Mouse (Mus musculus): ENCODE measurements around the gene Impdh2.
A peak's percentile ranks its signal among the peaks of the same experiment; 100 is the strongest.

Impdh2 gene

DNA sequence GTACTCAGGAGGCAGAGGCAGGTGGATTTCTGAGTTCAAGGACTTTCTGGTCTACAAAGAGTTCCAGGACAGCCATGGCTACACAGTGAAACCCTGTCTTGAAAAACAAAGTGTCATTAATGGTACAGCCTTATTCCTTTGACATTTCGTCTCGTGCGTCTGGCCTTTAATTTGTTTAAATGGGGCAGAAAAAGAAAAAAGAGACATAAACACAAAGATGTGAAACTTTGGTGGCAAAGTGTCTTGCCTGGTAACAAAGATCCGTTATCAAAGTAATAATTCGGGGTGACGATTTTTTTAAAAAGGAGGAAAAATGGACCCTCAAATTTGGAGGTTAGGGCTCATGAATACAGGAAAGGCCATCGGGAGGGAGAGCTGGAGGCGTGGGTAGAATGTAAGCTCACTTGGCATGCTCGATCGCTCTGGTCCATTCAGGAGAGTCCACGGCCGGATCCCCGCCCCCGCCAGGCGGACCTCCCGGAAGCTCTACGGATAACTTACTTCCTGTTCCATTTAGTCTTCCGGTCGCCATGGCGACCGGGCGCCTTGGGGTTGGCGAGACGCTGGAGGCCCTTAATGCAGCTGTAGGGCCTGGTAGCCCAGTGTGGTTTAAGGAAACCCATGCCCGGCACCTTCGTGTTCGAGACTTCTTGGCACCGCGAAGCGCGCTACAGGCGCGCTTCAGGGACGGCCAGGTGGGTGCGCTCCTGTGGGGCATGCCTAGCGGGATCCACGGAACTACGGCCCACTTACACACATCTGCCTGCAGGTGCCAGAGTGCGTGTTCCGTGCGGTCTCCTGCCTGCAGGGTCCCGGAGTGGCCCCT, 9.5 kb downstream of the Impdh2 start, which contains the start of gene Dalrd3:
TSS of gene Dalrd3 (plus strand) at position 506 of the 826 bp plus-strand sequence.
- peak; percentile 89 for DNase-seq (ENCODE audit: low spot score)

DNA sequence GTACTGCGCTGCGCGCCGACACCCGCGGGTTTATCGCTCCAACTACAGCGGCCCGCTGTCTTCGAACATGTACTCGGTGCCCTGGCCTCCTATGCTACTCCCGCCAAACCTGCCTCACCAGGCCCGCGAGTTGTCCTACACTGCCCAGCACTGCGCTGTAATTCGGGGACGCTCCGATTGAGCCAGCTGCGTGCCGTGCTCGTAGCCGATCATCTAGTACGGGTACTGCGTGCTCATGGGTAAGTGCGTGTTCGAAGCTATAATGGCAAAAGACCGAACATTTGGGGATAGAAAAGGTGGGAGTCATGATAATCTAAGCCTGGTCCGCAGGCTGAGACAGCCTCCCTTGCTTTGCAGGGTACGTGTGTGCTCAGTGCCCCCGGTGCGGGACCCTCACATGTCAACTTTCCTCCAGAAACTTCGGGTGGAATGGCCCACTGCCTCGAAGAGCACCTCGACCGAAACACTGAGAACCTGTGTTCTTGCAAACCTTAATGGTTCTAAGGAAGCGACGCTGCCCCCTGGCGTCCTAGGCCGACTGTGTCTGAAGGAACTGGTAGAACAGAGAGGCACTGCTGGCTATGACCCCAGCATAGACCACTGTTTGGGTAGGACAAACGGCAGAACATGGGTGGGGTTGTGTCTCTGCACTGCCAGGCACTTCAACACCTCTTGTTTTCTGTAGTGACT, 10.3 kb downstream of the Impdh2 start:
- no peak for DNase-seq (ENCODE audit: low spot score)

DNA sequence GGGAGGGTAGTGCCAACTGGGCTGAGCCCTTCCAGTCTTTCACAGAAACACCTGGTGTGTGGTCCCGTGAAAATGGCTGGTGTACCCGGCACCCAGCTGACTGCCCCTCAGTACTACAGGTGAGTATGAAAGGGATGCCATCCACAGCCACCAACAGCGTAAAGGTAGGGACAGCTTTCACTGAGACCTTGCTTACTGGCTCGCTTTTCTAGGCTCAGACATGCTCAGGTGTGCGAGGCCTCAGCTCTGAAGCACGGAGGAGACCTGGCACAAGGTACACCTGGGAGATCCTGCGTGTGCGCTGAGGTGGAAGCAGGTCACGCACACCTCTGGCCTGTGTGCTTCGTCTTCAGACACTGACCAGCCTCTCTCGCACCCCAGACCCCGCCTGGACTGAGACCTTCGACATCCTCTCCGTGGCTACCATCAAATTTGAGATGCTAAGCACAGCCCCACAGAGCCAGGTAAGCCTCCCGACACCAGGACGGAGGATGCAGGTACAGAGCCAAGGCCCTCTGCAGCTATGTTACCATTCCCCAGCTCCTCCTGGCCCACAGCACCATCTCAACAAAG, 11.4 kb downstream of the Impdh2 start:
- DNase-seq (ENCODE audit: low spot score), result no peak

DNA sequence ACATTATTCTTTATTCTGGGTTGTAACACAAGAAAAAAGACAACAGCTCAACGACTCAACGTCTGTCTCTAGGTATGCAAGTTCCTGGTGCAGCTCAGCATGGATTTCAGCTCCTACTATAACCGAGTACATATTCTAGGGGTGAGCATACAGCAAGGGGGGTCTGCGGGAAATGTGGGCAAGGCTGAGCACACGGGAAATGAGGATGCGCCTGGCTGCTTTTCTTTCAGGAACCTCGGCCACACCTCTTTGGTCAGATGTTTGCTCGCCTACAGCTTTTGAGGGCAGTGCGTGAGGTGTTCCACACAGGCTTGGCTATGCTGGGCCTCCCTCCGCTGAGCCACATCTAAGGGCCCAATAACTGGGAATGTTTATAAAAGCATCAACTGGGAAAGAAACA, 12.2 kb downstream of the Impdh2 start:
- no peak for DNase-seq (ENCODE audit: low spot score)

DNA sequence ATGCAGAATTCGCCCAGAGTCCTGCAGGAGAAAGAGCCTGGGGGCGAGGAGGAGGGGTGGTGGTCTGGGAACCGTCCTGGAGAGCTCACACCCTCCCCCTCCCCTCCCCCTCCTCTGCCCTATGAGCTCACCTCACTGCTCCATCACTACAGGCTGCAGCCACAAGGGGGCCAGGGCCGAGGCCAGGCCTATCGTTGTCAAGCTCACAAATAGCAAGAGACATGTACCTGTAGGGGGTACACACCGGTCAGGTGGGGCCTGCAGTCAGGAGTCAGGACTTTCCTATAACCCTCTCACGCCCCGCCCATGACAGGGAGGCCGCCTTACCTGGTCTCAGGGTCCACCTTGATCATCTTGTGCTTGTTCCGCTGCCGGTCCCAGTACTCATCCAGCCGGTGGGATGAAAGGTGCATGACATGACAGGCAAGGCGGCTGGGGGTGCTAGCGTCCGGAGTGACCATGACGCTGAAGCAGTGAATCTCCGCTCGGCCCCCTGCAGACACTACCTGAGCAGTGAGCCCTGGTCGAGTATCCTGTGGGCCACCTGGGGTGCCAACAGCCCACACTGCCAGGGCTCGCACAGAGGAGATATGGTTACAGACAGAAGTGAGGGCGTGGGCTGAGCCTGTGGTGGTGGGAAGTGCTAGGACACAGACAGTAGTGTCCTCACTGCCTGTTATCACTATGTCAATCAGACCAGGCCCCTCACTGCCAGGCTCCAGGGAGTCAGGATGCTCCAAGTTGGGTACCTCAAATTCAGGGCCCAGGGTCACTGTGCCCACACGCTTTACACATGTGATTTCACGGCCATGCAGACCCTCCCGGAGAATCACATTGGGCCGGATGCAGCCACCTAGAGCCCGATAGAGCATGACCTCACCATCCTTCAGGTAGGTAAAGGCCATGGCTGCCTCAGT, 13.9 kb downstream of the Impdh2 start:
- DNase-seq (ENCODE audit: low spot score), result no peak

DNA sequence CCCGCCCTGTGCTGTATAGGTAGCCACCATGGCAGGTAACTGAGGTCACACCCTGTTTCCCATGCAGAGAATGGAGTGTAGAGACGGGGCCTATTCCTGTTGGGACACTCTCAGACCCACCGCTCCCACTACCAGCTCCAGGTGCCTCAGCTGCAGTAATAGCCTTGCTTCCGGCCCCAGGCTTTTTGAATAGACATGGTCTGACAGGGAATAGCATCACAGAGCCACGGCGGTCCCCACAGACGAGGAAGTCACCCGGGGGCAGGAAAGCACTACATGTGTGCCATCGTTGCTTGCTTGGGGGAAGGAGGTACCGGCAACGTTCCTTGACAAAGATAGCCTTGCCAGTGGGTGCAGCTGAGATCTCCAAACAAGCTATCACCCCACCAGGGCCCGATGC, 14.8 kb downstream of the Impdh2 start:
- DNase-seq (ENCODE audit: low spot score), result no peak

DNA sequence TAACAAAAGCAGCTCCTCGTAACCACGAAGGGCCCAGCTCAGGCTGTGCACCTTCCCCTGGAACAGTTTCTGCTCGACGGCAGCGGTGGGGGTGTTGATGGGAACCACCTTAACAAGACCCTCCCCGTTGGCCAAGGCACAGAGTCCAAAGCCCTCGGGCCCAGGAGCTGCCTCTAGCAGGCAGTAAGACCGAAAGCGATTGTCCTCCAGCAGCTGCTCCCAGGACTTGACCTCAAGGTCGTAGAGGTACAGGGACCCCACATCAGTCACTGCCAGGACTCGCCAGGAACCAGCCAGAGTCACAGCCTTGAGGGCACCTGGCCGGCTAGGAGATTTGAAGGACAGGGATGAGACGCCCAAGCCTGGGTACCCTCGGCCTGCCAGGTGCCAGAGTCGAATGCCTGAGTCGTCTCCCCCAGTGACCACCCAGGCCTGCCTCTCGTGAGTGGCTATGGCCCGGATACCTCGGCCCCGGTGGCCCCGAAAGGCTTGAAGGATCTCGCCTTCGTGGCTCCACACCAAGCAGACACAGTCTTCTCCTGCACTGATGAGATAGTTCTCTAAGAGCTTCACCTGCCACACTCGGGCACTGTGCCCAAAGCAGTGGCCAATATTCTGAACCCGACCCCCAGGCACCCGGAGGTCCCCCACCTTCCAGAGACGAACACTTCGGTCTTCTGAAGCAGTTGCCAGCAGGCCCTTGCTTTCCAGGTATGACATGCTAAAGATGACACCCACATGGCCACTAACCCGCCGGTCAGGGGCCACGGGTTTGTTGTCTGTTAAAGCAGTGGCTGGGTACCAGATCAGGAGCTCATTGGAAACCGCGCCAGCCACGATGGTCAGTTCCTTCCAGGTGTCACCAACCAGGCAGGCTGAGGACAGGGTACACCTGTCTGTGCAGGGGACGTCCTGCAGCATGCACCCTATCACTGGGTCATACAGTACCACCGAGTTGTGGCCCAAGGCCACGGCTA, 15.5 kb downstream of the Impdh2 start:
- no peak for DNase-seq (ENCODE audit: low spot score)

DNA sequence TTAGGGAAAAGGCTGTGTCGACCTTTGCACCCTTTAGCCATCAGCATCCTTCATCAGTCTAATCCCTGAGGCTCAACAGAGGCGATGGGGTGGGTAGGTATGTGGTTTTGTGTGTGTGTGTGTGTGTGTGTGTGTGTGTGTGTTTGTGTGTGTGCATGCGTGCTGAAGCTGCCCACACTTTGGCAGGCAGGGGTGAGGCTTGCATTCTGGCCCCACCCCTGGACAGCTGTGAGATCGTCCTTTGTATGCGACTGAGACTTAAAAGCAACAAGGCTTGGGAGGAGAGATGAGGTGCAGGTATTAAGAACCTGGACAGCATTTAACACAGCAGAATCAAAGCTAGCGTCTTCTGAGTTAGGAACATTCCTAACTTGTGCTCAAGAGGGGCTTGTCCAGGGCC, 16.9 kb downstream of the Impdh2 start:
- DNase-seq (ENCODE audit: low spot score), result no peak

DNA sequence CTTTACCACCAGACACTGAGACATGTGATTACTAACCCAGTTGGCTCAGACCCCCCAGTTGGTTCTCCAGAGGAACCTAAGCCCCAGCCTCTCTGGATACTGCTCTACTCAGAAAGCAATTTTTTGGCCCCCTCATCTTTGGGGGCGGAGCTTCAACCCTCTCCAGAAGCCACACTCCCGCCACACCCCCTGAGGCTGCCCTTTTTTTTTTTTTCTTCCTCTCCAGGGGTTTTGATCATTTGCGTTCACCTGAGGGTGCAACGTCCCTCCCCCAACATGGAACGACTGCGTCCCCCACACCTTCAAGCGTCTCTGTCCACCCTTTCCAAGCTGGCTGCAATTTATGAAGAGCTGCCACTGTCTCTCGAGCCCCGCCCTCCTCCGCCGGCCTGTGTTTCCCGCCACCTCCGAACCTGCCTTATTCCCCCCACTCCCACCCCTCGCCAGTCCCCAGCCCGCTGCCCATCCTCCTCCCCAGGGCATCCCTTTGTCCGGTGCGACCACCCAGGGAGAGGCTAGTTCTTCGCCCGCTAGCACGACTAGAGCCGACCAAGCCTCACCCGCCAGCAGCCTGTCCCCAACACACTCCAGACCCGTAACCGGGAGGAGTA, 18.0 kb downstream of the Impdh2 start:
- DNase-seq (ENCODE audit: low spot score), result no peak

DNA sequence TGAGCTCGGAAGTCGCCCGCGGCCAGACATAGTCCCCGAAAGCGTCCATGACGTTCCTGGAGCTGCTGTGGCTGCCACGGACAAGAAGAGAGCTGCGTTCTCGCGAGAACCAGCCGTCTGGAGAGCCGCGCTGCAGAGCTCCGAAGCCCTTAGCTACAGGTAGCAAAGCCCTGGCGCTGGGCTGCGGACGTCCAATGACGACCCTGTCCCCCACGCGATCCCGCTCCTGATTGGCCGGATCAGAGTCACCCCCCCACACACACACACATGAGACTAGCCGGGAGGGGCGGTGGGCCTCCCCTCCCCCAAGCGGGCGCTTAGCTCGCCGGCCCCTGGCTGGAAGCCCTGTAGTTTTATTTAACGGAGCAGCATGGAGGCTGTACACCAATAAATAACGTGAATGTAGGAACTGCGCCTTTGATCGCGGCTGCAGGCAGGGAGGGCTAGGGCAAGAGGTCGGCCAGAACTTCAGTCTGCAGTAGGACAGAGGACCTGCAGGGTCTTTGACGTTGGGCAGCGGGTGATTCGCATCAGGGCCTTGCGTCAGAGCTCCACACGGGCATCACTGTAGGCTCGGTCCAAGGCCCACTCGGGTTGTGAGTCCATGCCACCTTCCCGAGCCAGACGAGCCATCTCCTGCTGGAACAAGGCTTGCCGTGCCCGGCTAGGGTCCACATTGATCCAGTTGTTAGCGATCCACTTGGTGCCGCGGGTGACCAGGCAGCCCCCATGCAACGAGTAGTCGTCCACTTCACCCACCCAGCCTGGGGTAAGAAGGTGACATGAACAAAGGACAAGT, 18.7 kb downstream of the Impdh2 start, which contains the start of gene Wdr6:
TSS of gene Wdr6 (minus strand) at position 195 of the 799 bp plus-strand sequence.
- DNase-seq (ENCODE audit: low spot score), result peak; percentile 86

DNA sequence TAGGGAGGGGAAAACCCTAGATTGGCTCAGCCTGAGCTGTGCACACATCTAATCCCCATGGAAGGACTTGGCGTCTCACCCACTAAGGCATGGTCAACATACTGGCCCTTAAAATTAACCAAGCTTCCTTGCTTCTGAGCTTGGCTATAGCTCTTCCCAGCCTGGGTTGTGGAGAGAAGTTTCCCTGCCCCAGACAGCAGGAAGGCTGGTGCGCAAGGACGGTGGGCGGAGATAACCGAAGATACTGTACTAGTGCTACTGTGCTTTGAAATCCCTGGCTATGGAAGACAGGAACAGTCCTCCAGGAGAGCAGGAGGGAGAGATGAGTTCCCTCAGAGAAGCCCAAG, 19.2 kb downstream of the Impdh2 start:
- no peak for DNase-seq (ENCODE audit: low spot score)

DNA sequence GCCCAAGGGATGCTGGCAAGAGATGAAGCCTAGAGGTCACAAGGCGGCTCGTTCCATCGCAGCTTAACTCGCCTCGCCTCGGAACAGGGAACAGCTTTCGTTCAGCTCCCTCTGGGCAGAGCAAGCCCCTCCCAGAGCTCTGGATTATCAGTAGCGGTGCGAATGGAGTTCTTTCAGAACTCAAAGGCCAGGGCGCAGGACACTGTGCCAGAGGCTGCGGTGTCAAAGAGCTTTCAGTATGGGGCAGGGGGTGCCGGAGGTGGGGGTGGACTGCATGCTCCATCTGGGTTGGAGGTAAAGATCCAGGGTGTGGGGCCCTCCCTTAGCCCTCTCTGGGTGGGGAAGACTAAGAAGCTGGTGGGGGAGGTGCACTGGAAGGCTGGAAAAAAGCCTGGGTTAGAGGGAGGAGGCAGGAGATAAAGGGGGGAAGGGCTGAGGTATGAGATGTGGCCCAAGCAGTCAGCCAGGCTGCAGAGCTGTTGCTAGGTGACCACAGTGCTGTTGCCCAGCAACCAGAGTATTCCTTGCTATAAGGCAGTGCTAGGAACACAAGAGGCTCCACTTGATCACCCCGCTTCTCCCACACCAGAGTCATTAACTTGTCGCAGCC, 27.6 kb downstream of the Impdh2 start:
- peak; percentile 89 for DNase-seq (ENCODE audit: low spot score)

DNA sequence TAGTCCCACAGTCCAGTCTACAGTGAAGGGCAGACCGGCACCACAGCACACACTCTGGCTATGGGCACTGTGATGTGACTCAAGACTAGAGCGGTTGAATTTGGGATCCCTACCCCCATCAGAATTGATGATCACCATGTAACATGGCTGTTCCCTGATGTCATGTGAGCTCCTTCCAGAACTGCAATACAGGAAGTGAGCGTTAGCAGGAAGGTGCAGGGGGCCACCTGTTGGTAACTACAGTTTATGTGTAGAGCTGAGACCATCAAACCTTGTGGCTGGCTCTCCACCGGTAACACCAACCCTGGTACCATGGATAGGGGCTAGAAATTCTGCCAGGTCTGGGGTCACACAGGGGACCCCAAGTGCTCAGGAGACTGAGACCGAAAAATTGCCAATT, 29.1 kb downstream of the Impdh2 start:
- no peak for DNase-seq (ENCODE audit: low spot score)

DNA sequence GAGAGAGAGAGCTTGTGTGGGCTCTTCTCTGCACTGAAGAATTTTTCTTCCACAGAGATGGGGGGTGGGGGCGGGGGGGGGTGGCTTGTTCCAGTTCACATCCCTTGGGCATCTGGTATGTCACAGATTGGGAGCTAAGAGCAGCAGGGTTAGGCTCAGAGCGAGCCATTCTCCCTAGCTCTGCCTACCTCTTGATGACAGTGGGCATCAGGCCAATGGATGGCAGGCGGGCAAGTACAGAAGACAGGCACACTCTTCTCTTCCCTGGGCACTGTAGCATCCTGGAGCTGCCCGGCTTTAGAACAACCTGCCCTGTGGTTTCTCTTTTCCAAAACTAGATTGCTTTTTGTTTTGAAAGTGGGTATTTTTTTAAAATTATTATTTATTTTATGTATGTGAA, 31.4 kb downstream of the Impdh2 start:
- DNase-seq (ENCODE audit: low spot score), result no peak

DNA sequence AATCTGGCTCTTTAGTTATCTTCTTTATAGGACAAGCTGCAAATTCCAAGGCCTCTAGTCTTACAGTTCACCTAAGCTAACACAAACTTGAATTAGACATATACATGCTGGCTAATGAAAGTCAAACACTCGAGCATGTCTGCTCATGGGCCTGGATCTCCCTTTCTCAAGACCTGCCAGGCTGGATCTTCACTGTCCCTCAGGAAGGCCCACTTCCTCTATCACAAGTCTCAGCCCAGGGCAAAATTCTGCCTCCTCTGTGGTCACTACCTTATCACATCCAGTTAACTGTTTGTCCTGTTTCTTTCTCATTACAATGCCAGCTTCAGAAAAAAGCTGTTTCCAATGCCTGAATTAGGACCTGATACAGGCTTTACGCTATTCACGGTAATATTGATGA, 34.3 kb downstream of the Impdh2 start:
- no peak for DNase-seq (ENCODE audit: low spot score)

DNA sequence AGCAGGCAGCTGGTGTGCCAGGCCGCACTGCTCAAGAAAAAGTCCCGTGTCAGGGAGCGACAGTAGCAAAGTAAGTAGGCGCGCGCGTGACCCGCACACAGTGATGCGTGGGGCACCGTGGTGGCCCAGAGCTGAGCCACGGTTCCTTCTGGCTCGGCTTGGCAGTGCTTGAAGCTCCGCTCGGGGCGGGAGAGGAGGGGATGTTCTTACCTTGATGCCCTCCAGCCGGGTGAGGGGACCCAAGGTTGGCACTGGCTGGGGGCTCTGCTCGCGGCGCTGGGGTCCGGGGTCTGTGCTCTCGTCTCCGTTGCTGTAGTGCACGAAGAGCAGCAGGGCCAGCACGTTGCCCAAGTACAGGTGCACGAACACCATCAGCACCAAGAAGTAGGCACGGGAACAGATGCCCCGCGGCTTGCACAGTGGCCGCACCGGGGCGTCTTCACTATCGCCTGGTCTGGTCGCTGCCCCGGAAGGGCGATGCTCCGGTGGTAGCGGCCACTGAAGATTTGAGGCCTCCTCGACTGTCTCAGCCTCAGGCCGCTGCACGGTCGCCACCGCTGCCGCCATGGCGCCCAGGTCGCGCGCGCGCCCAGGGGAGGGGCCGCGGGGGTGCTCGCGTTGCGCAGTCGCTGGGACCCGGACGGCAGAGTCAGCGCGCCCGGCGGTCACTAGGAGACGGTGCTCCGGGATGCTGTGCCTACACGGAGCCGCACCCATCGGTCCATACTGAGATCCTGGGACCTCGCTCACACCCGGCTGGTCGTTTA, 37.1 kb downstream of the Impdh2 start, which contains the start of gene P4htm:
TSS of gene P4htm (minus strand) at position 670 of the 767 bp plus-strand sequence.
- no peak for DNase-seq (ENCODE audit: low spot score)

DNA sequence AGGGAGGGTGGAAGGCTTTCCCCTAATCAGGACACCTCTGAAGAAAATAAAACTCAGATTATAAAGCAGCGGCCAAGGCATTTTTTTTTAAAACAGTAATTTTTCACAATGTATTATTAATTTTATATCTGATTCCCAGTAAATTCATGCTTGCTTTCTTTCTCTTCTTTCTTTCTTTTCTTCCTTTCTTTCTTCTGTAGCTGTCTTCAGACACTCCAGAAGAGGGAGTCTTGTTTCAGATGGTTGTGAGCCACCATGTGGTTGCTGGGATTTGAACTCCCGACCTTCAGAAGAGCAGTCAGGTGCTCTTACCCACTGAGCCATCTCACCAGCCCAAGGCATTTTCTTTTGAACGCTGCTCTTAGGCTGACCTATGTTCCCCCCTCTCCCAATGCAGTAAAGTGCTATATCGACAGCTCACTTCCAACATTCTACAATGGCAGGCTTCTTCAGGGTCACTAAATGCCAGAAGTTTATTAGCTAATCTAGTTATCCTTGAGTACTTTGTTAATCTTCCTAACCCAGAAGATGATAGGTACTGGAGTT, 39.0 kb downstream of the Impdh2 start:
- no peak for DNase-seq (ENCODE audit: low spot score)

DNA sequence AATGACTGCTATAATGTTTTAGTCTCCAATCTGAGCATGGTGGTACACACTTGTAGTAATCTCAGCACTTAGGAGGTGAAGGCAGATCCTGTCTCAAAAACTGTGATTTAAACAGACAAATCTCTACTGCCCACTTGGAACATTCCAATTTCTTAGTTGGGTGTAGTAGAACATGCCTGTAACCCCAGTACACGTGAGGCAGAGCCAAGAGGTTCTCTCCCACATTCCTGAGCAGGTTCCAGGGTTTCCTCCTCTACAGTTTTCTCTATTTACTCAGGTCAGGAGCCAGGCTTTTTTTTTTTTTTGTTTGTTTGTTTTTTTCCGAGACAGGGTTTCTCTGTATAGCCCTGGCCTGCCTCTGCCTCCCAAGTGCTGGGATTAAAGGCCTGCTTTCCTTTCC, 39.9 kb downstream of the Impdh2 start:
- DNase-seq (ENCODE audit: low spot score), result no peak

Measured in left cerebral cortex, adult 11 months (tissue).